Mouse (Mus musculus): ENCODE results near the gene Zfp108.
"Not testable (repeated sequence)": the region's sequence is repeated elsewhere in the genome, so short reads cannot be mapped to it uniquely, and the experiment has no call there.

Gene Zfp108

GRCm38 (mm10) chr7:24254633-24255474, at the start of gene Zfp108:
TSS of gene Zfp108 (plus strand) at chr7:24254794.
- DNase-seq = peak; percentile 92

- peak; percentile 85 for DNase-seq
Observed at GRCm38 (mm10) chr7:24207488-24208261, 46.9 kb upstream of the Zfp108 start.

- DNase-seq = no peak
Observed at GRCm38 (mm10) chr7:24208282-24208886, 46.2 kb upstream of the Zfp108 start.

GRCm38 (mm10) chr7:24210296-24210695, 44.3 kb upstream of the Zfp108 start:
- DNase-seq = no peak

GRCm38 (mm10) chr7:24211343-24211742, 43.3 kb upstream of the Zfp108 start, which contains the start of gene Zfp111:
TSS of gene Zfp111 (minus strand) at chr7:24211443.
- no peak for DNase-seq

GRCm38 (mm10) chr7:24237040-24237791, 17.4 kb upstream of the Zfp108 start, which contains the start of gene Zfp109:
TSS of gene Zfp109 (minus strand) at chr7:24237560.
- peak; percentile 68 for DNase-seq

GRCm38 (mm10) chr7:24253779-24254615, 597 bp upstream of the Zfp108 start:
- DNase-seq = no peak

- no peak for DNase-seq
Observed at GRCm38 (mm10) chr7:24259306-24259999, 4.9 kb downstream of the Zfp108 start.

- DNase-seq = no peak
Observed at GRCm38 (mm10) chr7:24260000-24260312, 5.4 kb downstream of the Zfp108 start.

- no peak for DNase-seq
Observed at GRCm38 (mm10) chr7:24268176-24269155, 13.9 kb downstream of the Zfp108 start.

GRCm38 (mm10) chr7:24269256-24269655, 14.7 kb downstream of the Zfp108 start:
- no peak for DNase-seq

- no peak for DNase-seq
Observed at GRCm38 (mm10) chr7:24269667-24270287, 15.2 kb downstream of the Zfp108 start.

GRCm38 (mm10) chr7:24270288-24270672, 15.7 kb downstream of the Zfp108 start, which contains the start of gene Zfp93:
TSS of gene Zfp93 (plus strand) at chr7:24270420.
- DNase-seq = peak; percentile 92

GRCm38 (mm10) chr7:24271191-24271590, 16.6 kb downstream of the Zfp108 start:
- DNase-seq = no peak

- DNase-seq = peak; percentile 73
Observed at GRCm38 (mm10) chr7:24274456-24274855, 19.9 kb downstream of the Zfp108 start.

GRCm38 (mm10) chr7:24278771-24279170, 24.2 kb downstream of the Zfp108 start:
- not testable (repeated sequence) for DNase-seq

GRCm38 (mm10) chr7:24280031-24280857, 25.6 kb downstream of the Zfp108 start:
- no peak for DNase-seq

- DNase-seq = peak; percentile 26
Observed at GRCm38 (mm10) chr7:24280858-24281145, 26.2 kb downstream of the Zfp108 start.

GRCm38 (mm10) chr7:24286090-24286489, 31.5 kb downstream of the Zfp108 start:
- DNase-seq = no peak

Data from kidney, adult 9 months (tissue).